9 mouse cellular contexts compared by ENCODE assay signal in genomic region chr2:159534951-159535350, GRCm38 (mm10).
DNase-seq lines count a peak whose midpoint lies in the region; ATAC-seq and TF ChIP-seq lines count a peak whose summit lies in the region.
"Had no signal": no experiment of that assay in that cellular context is flagged by ENCODE, and none has a peak within 500 bp of the region (broad histone marks: within the 10 kb centered on the region; RNA-seq: fewer than 3 reads in every experiment).

No protein-coding gene starts in this region.

- 31% methylated on average over 2 of the region's 2 CpGs for WGBS in heart, adult 2 months
- WGBS in heart, embryonic 12.5 days: 54% methylated on average over 2 of the region's 2 CpGs
- WGBS in hindbrain, embryonic 13.5 days: 74% methylated on average over 2 of the region's 2 CpGs
- 57% methylated on average over 2 of the region's 2 CpGs for WGBS in midbrain, embryonic 15.5 days

- peaks cover 5% of the 10 kb centered on the region for H3K4me1 ChIP-seq in heart, adult 2 months (ENCODE audit: control insufficient read depth, insufficient read depth, low read length)
- H3K4me1 ChIP-seq in heart, embryonic 12.5 days (replicated peaks): no peaks in the 10 kb centered on the region
- no peaks in the 10 kb centered on the region; the same call in 1 of the 2 replicates for H3K4me1 ChIP-seq in hindbrain, embryonic 13.5 days (replicated peaks)
- H3K4me1 ChIP-seq in midbrain, embryonic 15.5 days: no peaks in the 10 kb centered on the region

- no peaks in the 10 kb centered on the region for H3K27me3 ChIP-seq in heart, adult 2 months (ENCODE audit: control insufficient read depth, insufficient read depth, low read length)
- no peaks in the 10 kb centered on the region for H3K27me3 ChIP-seq in heart, embryonic 12.5 days (replicated peaks)
- H3K27me3 ChIP-seq in hindbrain, embryonic 13.5 days: no peaks in the 10 kb centered on the region
- no peaks in the 10 kb centered on the region for H3K27me3 ChIP-seq in midbrain, embryonic 15.5 days (replicated peaks)

- TF ChIP-seq EP300 in heart, adult 2 months (IDR thresholded peaks at IDR 0.05; ENCODE audit: insufficient read depth, low read depth, low read length): no peak

- TF ChIP-seq CTCF in heart, adult 2 months (IDR thresholded peaks at IDR 0.05): no peak

- H3K9ac ChIP-seq in heart, adult 2 months (ENCODE audit: low read depth, low read length): no peak overlapping the region
- no peak overlapping the region for H3K9ac ChIP-seq in heart, embryonic 12.5 days
- no peak overlapping the region for H3K9ac ChIP-seq in hindbrain, embryonic 13.5 days
- no peak overlapping the region for H3K9ac ChIP-seq in midbrain, embryonic 15.5 days

- H3K9me3 ChIP-seq in heart, embryonic 12.5 days (replicated peaks): no peaks in the 10 kb centered on the region
- no peaks in the 10 kb centered on the region for H3K9me3 ChIP-seq in hindbrain, embryonic 13.5 days
- no peaks in the 10 kb centered on the region for H3K9me3 ChIP-seq in midbrain, embryonic 15.5 days

- peak; percentile 75 to 79 for DNase-seq in heart, adult 2 months
- peak; percentile 53 for DNase-seq in adipocyte (ENCODE audit: low spot score)
- DNase-seq in gastrocnemius, postnatal 14 days: peak; percentile 78
- peak; percentile 3 to 4 for DNase-seq in layer of hippocampus, adult 8-10 months (ENCODE audit: low spot score in 2 of 2)
- no peak for DNase-seq in frontal cortex, postnatal 10 days (ENCODE audit: low spot score in 2 of 2)

- H3K79me2 ChIP-seq in heart, adult 2 months (replicated peaks; ENCODE audit: control insufficient read depth, insufficient read depth, low read length): no peaks in the 10 kb centered on the region

- peak overlapping the region; percentile 38; the same call in 1 of the 2 replicates for H3K27ac ChIP-seq in heart, adult 2 months
- H3K27ac ChIP-seq in heart, embryonic 12.5 days (ENCODE audit: poor library complexity, severe bottlenecking): no peak overlapping the region
- no peak overlapping the region for H3K27ac ChIP-seq in hindbrain, embryonic 13.5 days
- no peak overlapping the region for H3K27ac ChIP-seq in midbrain, embryonic 15.5 days

- no peak overlapping the region for H3K4me2 ChIP-seq in heart, embryonic 12.5 days
- H3K4me2 ChIP-seq in hindbrain, embryonic 13.5 days: no peak overlapping the region
- no peak overlapping the region for H3K4me2 ChIP-seq in midbrain, embryonic 15.5 days

- no peak for TF ChIP-seq POLR2A in heart, adult 2 months (IDR thresholded peaks at IDR 0.05; ENCODE audit: insufficient read depth, low read depth, low read length)

- intact Hi-C loops in heart, adult 2 months (cut with DNase I): no loop called here
- intact Hi-C loops in gastrocnemius, postnatal 14 days (cut with DNase I; ENCODE audit: low total_unique reads): no loop called here

- no peak for ATAC-seq in heart, embryonic 12.5 days (ENCODE audit: insufficient number of reproducible peaks, low FRiP score)
- ATAC-seq in hindbrain, embryonic 13.5 days (ENCODE audit: low FRiP score): no peak
- ATAC-seq in midbrain, embryonic 15.5 days (replicated peaks): no peak

- H3K36me3 ChIP-seq in heart, adult 2 months (ENCODE audit: control insufficient read depth, insufficient read depth, low read length): no peaks in the 10 kb centered on the region; the same call in 1 of the 2 replicates
- no peaks in the 10 kb centered on the region for H3K36me3 ChIP-seq in heart, embryonic 12.5 days
- H3K36me3 ChIP-seq in hindbrain, embryonic 13.5 days: no peaks in the 10 kb centered on the region
- no peaks in the 10 kb centered on the region for H3K36me3 ChIP-seq in midbrain, embryonic 15.5 days (replicated peaks)

- no peak overlapping the region for H3K4me3 ChIP-seq in heart, adult 2 months
- no peak overlapping the region for H3K4me3 ChIP-seq in heart, embryonic 12.5 days
- no peak overlapping the region for H3K4me3 ChIP-seq in hindbrain, embryonic 13.5 days
- H3K4me3 ChIP-seq in midbrain, embryonic 15.5 days: no peak overlapping the region
- H3K4me3 ChIP-seq: erythroblast, embryonic 14.5 days had no signal

Comparison
In these comparisons a context has a peak if more than half of its experiments do, and no peak if none do; other contexts are left out.
1. DNase-seq: peak in heart, adult 2 months (2 of 2), adipocyte (single experiment), gastrocnemius, postnatal 14 days (single experiment) and layer of hippocampus, adult 8-10 months (2 of 2); none in frontal cortex, postnatal 10 days (0 of 2).